Mouse (Mus musculus) gastrocnemius, postnatal 4 days (tissue): ENCODE data around the gene Nthl1. TPM values are rescaled to one million over a fixed set of nuclear protein-coding genes. Genes with fewer than 3 reads are reported as not detected.
A peak's percentile ranks its signal among the peaks of the same experiment; 100 is the strongest.

Experiments
- DNase-seq, 2 experiments: peaks; one replicate each; pipeline ENCODE4 v3.0.0; 2021 to 2022; ENCODE audit warnings: low spot score in 2 of 2, mixed read lengths in 2 of 2
- total RNA-seq, 2 experiments: library from RNA; stranded (reverse); gene quantifications; 2 replicates each; pipeline ENCODE4 v1.2.3; 2021

Gene Nthl1
- total RNA-seq, 2 experiments from 2014 or later, result 7.5 TPM

DNA sequence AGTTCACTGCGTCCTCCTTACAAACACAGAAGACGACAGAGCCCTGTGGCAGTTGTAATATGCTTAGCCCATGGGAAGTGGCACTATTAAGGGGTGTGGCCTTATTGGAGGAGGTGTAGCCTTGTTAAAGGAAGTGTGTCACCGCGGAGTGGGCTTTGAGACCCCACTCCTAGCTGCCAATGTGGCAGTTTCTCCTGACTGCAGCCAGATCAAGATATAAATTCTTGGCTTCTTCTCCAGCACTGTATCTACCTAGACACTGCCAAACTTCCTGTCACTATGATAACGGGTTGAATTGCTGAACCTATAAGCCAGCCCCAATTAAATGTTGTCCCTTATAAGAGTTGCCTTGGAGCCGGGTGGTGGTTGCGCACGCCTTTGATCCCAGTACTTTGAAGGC lies 7.0 kb upstream of the Nthl1 start:
- DNase-seq, result no peak

DNA sequence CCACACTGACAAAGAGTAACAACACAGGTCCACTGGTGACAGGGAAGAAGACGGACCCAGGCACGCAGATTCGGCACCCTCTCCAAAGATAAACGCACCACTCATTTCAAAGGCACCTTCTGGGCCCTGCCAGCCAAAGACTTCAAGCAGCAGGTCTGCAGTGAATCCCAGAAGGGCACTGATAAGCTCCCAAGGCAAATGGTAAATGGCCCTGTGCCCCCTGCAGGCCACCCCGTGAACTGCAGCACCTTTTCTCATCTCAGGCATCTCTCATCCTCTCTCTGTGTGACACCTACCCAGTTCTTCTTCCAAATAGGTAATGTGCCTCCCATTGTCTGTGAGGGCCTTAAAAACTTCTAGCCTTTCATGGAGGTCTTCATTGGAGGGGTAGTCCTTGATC lies 3.8 kb upstream of the Nthl1 start:
- peak in 1 of 2 experiments; percentile 59 for DNase-seq

DNA sequence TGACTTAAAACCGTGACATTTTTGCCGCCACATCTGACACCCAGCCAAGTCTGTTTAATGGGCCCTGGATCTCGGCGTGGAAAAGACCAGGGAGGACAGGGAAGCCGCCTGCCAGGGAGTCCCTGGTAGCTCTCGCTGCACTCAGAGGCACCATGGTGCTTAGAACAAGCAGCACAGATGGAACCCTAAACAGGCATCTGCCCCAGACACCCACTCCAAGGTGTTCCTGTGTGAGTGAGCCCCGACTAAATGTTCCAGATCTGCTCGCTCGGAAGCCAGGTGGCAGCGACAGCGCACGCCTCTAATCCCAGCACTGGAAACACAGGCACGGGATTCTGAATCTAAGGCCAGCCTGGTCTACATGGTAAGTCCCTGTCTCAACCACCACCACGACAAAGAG lies 2.4 kb upstream of the Nthl1 start:
- DNase-seq, result no peak

DNA sequence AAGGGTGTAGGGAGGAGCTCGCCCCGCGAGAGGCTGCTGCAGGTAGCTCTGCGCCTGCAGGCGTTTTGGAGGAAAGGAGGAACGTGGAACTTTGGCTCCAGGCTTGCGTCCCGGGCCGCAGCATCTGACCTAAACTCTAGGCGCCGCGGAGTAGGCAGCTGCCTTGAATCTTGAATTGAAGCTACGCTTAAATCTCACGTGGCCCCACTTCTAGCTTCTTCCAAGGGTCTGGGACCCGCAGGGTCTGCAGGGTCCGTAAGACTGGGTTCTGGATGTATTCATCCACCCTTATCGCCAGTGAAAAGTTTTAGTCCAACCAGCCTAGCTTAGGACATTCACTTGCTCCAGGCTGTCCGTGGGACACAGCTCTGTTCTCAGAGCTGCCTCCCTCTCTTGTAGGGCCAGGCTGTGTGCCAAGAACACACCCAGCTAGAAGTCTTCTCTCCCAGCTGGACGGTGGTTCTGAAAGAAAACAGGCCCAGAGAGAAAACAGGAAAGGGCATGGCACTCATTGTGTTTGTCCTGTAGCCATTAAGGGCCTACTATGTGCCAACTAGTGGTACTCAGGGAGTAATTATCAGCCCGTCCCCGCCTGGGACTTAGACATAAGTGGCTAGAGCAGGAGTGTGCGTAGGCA lies 451 bp downstream of the Nthl1 start:
- DNase-seq, result peak in 1 of 2 experiments; percentile 78

DNA sequence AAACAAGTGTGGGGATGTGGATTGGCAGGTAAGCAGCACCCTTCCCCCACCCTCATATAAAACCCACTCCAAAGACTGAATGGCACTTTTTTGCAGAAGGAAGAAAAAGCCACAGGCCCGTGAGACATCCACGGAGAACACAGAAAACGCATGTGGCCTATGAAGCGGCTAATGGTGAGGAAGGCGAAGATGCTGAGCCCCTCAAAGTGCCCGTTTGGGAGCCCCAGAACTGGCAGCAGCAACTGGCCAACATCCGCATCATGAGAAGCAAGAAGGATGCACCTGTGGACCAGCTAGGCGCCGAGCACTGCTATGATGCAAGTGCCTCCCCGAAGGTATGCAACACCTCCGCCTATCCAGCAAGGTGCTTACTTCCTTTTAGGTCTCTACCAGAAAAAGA lies 1.4 kb downstream of the Nthl1 start:
- no peak for DNase-seq

DNA sequence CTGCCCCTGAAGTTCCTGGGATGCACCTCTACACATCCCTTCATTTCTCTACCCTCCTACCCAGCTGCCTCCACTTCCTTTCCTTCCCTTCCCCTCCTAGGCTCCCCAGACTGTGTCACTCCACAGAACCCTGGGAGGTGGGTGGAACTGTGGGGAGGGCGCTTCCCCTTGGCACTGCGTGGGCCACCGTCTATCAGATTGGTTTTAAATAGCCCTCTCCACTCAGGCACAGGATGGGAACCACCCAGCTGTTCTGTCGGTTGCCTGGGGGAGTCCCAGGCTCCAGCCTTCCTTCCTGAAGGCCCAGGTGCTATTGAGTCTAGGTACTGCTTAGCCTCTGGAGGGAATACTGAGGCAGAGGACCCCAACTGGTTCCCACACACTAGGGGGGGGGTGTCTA lies 2.5 kb downstream of the Nthl1 start:
- DNase-seq, result no peak

DNA sequence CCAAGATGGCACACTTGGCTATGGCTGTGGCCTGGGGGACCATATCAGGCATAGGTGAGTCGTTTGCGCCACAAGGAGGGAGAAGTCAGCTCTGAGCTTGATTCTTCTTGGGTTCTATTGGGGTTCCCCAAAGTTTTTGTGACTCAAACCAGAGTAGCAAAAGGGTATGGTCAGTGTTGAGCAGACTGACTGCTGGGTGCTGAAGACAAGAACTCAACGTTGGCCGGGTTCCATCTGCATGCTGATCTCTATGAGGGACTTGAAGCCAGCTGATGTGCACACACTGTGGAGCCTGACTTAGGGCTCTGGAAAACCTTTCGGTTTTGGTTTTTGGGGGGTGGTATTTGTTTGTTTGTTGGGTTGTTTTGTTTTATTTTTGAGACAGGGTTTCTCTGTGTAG lies 3.2 kb downstream of the Nthl1 start:
- no peak for DNase-seq

DNA sequence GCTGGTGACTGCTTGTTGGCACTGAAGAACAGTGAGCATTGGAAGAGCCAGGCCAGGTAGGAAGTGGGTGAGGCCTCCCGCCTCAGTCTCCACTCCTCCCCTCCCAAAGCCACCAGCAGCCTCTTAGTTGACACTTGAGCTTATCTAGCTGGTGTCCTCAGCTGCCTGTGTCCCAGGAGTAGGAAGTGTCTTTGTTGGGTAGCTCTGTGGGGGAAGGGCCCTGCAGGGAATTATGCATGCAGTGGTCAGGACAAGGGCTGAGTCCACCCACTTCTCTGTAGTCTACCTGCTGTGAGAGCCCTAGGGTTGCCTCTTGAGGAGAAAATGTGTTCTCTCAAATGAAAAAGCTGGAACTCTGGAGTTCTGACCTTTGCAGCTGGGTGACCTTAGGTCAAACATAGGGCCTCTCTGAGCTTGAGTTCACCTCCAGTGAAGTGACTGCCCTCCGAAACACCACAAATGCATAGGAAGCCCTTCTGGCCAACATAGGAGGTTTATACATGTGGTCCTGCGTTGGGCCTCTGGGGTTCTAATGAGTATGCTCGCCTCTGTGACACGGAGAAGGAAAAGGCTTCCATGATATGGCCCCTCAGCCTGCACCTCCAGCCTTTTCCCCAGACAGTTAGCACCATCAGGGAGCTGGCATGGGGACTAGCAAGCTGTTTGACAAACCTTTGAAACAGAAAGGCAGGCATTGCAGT lies 4.5 kb downstream of the Nthl1 start:
- DNase-seq, result no peak

DNA sequence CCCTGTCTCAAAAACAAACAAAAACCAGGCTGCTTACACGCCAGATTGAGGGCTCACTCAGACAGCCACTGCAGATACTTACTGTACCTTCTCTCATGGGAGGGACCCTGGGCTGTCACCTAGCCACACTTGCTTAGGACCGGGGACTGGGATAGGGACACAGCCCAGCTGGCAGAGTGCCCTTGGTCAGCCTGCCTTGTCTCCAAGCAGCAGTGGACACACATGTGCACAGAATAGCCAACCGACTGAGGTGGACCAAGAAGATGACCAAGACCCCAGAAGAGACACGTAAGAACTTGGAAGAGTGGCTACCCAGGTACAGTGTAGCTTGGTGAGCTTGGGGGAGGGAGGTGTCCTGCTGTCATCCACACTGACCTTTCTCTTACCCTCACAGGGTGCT lies 5.7 kb downstream of the Nthl1 start:
- DNase-seq, result no peak

DNA sequence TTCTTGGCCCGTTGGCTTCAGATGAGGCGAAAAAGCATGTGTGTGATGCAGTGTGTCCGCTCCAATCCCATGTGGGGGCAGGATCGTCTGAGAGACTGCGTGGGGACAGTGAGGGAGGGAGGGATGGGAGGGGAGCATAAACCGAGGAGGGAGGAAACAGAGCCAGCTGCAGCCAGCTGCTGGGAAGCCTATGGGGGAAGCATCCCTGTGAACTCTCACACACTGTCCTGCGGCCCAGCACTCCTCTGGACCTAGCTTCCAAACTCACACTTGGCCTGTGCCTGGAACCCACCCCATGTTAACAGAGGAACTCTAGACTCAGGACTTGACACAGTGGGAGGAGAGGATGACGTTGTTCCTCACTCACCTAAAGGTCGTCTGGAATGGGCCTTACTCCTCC lies 6.4 kb downstream of the Nthl1 start:
- peak in 1 of 2 experiments; percentile 66 for DNase-seq

DNA sequence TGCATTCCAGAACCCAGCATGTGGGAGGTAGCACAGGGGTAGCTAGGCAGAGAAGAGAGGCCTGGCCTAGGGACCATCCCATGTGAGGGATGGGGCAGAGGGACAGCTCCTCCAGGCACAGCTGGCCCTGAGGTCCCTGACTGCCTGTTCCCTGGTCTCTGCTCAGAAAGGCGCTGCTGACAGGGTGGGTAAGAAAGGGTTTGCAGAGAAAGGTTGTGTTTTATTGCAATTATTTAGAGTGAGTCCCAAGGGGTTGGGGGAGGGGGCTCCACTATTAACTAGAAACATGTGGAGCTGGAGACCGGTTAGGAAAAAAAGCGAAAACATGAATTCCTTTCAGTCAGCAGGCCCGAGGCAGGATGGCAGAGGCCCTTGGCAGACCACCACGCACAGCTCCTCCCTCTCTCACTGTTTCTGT lies 7.1 kb downstream of the Nthl1 start:
- DNase-seq, result peak in 1 of 2 experiments; percentile 43

DNA sequence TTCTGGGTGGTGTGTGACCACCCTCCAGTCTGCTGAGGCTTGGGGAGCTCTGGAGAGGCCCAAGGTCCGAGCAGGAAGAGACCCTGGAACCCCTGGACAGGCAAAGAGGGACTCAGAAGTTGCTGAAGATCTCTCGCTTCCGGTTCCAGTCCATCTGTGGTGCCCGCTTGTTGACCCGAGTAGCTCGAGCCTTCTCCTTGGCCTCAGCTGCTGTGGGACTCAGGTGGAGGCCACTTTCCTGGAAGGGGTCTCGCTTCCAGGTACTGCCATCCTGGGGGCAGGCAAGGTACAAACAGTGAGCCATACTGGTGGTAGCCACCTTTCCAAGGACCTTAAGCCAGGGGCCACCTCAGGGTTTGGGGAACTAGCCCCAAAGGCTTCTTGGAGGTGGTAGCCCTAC lies 7.6 kb downstream of the Nthl1 start:
- DNase-seq, result no peak

DNA sequence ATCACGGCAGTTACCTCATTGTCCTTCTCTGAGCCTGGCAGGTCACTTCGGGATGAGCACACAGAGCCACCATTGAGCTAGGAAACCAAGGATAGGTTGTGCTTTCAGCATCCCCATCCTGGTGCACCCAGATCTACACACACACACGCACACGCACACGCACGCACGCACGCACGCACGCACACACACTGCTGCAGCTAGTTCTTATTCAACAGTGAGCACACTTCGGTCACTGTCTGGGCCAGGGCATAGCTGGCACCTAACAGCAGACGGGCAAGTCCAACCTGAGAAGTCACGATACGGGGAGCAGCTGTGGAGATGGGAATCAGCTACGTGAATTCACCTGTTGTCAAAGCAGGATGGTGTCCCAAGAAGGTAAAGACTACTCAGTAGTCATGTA lies 8.1 kb downstream of the Nthl1 start:
- no peak for DNase-seq

DNA sequence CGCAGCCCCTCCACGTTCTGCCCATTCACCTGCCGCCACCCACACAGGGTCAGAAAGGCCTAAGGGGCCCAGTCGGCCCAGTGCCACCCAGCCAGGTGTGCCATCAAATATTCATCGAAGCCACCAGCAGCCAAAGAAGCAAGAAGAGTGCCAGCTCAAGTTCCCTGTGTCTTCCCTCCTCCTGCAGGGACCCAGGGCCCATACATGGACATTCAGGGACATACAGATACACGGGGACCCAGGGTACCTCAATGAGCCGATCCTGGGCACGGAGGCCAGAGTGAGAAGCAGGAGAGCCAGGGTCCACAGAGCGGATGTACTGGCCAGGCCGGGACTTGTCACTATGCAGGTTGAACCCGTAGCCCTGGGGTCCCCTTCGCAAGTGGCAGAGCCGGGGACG lies 9.5 kb downstream of the Nthl1 start:
- DNase-seq, result no peak

DNA sequence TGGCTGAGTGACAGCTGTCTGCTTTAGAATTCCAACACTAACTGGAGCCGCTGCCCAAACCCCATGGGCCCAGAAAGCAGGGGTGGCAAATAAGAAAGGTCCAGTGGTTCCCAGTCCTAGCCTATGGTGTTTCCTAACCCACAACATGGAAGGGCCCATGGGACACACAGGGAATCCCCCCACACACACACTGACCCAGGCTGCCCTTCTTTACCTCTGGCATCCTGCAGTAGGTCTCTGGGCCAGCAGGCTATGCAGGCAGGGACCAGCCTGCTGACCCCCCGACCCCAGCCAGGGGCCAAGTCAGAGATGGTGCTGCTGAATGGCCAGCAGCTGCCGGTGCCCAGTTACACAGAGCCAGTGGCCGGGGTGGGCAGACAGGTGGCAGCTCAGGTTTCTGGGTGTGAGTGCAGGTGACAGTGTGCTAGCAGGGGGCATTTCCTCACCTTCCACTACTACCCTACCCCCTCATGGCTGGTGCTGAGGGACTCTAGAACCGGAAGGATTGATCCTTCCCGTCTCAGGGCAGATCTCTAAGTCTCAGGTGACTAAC lies 10.4 kb downstream of the Nthl1 start:
- no peak for DNase-seq

DNA sequence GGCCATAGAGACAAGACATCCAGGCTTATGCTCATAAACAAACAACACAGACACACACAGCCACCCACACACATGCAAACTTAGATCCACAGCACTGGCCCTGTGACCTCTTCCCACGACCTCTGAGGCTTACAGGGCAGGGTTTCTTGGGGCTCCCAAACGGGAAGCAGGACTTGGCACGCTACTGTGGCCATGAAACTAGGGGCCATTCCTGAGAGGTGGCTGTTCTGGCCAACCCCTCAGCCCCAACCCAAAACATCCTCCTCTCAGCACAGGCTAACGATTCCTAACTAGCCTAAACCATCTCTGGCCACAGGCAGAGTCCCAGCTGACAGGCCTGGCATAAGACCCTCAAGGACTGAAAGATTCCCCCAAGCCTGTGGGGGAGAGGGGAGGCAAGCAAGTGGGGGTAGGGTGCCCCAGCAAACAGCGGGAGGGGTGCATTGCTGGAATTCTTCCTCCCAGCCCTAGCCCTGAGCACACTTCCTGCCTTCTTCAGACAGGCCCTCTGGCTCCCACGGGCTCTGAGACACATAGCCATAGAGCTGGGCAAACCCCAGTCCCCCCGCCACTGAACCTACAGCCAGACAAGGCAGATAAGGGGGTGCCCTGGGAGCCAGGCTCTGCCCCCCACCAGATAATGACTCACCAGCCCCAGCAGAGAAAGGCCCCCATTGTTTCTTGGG lies 11.7 kb downstream of the Nthl1 start:
- no peak for DNase-seq

DNA sequence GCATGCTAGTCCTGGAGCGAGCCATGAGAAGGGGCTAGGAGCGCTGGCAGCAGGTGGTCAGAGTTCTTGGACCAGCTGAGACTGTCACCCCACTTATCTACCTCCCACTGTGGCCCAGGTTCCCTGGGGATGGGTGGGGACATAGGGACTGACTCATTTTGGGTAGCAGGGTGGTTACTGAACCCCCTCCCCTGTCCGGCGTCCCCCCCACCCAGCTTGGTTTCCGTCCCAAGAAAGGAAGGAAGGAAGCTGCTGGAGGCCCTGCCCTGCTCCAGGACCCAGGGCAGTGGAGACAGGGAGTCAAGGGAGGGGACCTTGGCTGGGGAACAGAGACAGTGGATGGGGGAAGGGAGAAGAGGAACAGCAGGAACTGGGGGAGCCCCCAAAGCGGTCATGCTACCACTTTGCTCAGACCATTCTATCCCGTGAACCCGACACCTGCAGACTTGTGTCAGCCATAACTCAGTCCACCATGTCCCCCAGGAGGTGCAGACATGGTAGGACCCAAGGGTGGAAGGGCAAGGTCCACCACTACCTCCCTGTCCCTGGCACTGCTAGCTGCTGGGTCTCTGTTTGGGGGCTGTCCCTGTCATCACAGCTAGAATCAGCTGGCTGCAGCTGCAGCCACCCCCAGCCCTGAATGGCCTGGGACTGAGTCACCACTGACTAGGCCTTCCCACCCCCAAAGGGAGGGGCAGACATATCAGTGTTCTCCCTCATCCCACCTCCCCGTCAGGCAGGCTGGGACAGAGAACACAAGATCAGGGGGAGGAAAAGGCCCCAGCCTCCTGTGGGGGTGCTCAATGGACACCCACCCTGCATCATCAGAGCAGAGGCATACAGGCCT lies 12.6 kb downstream of the Nthl1 start:
- no peak for DNase-seq

DNA sequence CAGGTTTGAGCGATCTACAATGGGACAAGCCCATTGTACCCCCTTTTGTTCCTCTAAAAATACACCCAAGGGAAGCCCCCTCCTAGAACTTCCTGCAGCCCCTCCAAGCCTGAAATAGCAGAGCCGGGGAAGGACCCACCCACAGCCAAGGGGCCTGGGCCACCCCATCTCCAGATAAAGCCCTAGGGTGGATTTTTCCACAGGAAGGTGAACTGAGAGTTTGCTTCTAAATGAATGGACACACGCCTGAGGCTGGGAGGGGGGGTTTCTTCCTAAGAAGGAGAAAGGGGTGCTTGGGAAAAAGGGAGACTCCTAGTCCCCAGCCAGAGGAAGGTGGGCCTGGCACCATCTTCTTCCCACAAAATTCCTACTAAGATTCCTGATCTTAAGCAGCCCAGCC lies 13.4 kb downstream of the Nthl1 start:
- DNase-seq, result no peak

DNA sequence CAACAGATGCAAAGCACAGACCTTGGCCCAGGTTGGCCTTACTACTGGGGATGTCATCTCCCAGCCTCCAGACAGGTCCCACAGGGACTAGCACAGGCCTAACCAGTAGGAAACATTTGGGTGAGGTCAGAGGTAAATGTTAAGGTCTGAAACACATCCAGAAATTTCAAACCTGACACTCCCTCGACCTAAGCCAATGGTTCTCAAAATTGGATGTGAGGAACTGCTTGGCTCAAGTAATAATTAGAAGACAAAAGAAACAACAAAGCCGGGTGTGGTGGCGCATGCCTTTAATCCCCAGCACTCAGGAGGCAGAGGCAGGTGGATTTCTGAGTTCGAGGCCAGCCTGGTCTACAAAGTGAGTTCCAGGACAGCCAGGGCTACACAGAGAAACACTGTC lies 13.9 kb downstream of the Nthl1 start:
- no peak for DNase-seq

DNA sequence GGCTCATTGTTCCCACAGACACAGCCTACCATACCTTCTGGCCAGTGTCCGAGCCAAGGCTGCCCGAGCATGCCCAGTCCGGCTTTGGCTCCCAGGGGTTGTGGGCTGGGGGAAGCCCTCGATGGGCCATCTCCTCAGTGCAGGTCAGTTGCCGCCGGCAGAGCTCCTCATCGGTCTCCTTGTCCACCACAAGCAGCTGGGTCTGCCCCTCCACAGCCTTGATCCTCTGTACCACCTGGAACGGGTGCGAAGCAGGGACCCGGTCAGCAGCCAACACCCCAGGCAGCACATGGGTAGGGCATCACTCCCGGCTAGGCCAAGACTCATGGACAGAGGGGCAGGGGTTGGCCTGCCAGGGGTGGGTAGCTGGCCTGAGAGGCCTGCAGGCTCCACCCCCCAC lies 15.0 kb downstream of the Nthl1 start:
- DNase-seq, result no peak

DNA sequence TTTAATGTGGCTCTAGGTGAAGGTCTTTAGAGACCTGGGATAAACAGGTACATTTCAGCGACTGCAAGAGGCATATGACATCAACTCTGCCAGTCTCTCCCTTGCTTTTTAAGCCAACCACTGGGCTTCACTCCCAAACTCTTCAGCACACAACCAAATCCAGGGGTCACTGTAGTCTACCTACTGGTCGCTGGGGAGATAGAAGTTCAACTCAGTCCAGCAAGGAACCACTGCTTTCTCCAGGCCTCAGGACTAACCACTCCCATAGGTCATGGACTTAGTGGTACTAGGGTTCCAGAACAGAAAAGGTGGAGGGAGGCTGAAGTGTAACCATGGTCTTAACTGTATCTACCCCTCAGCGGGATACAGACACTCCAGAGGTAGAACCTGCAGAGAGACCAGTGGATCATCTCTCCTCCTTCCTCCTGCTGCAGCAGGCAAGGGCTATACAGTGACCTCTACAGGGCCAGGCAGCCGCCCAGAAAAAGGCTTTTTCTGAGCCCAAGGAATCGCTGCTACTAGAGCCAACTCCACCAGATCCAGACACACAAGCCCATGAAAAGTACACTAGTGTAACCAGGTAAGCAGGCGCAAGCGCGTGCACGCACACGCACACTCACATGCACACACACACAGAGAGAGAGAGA lies 16.4 kb downstream of the Nthl1 start:
- DNase-seq, result no peak
